Comparison of ENCODE assay signal across 8 mouse cellular contexts in the genomic region with DNA sequence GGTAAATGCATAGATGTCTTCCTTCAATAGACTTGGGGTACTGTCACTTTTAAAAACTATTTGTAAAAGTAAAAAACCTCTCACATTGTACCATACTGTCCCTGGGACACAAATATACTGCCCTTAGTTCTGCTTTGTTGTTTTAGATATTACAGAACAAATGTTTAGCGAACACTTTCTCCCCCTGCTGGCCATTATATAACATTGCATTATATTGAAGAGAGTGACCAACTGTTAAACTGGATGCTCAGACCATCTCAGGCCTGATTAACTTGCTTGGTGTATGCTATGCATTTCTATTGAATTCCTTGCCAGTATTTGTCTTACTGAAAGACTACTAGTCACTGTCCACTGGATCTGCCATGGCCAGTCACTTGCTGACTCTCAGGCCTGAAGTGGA. TPM values are rescaled to one million over a fixed set of nuclear protein-coding genes. Genes with fewer than 3 reads are reported as not detected.
DNase-seq lines count a peak whose midpoint lies in the region; ATAC-seq lines count a peak whose summit lies in the region.

No protein-coding gene starts in this region.

- peak; percentile 36 for DNase-seq in gastrocnemius, adult 18-20 months (ENCODE audit: low spot score)
- no peak for DNase-seq in gastrocnemius, postnatal 36 days
- peak; percentile 56 for DNase-seq in A20 (ENCODE audit: low read depth, low spot score)
- peak; percentile 12 for DNase-seq in c-Kit-negative CD71-positive TER-119-positive erythroid progenitor cells, embryonic 14.5 days (ENCODE audit: low read depth, low spot score)
- peak; percentile 40 for DNase-seq in skeletal muscle tissue, adult 2 months (ENCODE audit: low read depth, low spot score)
- DNase-seq in layer of hippocampus, adult 11-12 months (ENCODE audit: low spot score): no peak
- no peak for DNase-seq in ovary, postnatal 10 days (ENCODE audit: low spot score)

- intact Hi-C loops in gastrocnemius, postnatal 36 days (cut with DNase I): loop anchor here (2.0 to 10.0 kb wide), 3 partner anchors 90 to 387 kb away; no protein-coding TSS in a partner anchor

- peak; percentile 52 for ATAC-seq in inflammation-experienced regulatory T-cells, adult 6 months

RNA-seq across cellular contexts. Expression of a gene that starts 11.4 kb away (rescaled TPM):
- 1 to 10 TPM; 1.7 to 2.6 TPM for total RNA-seq in gastrocnemius, adult 18-20 months (2021)
- 1 to 10 TPM in 1 of 2 experiments, under 1 TPM in 1; 0.94 to 1.6 TPM for total RNA-seq in gastrocnemius, postnatal 36 days (2021)
- under 1 TPM in 1 of 3 experiments, not detected in 2; 0.17 TPM for polyA plus RNA-seq in inflammation-experienced regulatory T-cells, adult 6 months (2017; shearing (Covaris generic))

Comparison
In these comparisons a context has a peak if more than half of its experiments do, and no peak if none do; other contexts are left out.
1. DNase-seq: peak in gastrocnemius, adult 18-20 months (single experiment), A20 (single experiment), c-Kit-negative CD71-positive TER-119-positive erythroid progenitor cells, embryonic 14.5 days (single experiment) and skeletal muscle tissue, adult 2 months (single experiment); none in gastrocnemius, postnatal 36 days (0 of 2), layer of hippocampus, adult 11-12 months (single experiment) and ovary, postnatal 10 days (single experiment).